Mouse (Mus musculus) spleen, postnatal 36 days (tissue): ENCODE results near the gene Dgke.
"Not testable (repeated sequence)": the region's sequence is repeated elsewhere in the genome, so short reads cannot be mapped to it uniquely, and the experiment has no call there.

ENCODE experiments used
- DNase-seq, 2 experiments: peaks; one replicate each; pipeline ENCODE4 v3.0.0; 2022; ENCODE audit warnings: low spot score in 2 of 2, mixed read lengths in 1 of 2

Gene Dgke

GRCm38 (mm10) chr11:89074783-89075413, 8.2 kb upstream of the Dgke start:
- DNase-seq, result no peak

GRCm38 (mm10) chr11:89073541-89073940, 6.9 kb upstream of the Dgke start, which contains the start of gene Gm525:
TSS of gene Gm525 (plus strand) at chr11:89073841.
- DNase-seq, result no peak

DNA sequence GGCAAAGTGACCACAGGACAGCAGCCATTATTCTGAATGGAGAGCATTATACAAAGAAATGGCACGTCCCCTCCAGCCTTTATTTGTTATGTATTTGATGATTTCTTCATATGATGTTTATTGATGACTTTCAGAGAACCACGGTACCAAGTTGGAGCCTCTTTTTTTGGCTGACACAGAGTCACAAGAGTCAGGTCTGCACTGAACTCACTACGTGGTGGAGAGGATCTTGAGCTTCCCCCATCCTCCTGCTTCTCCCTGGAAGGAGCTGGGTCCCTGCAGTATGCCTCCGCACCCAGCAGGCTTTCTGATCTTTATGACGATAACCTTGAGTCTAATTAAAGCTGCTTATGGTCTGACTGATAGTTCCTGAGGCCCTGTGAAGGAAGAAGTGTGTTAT, 4.9 kb upstream of the Dgke start:
- no peak for DNase-seq

GRCm38 (mm10) chr11:89069303-89069702, 2.7 kb upstream of the Dgke start:
- DNase-seq, result peak; percentile 62 to 73

DNA sequence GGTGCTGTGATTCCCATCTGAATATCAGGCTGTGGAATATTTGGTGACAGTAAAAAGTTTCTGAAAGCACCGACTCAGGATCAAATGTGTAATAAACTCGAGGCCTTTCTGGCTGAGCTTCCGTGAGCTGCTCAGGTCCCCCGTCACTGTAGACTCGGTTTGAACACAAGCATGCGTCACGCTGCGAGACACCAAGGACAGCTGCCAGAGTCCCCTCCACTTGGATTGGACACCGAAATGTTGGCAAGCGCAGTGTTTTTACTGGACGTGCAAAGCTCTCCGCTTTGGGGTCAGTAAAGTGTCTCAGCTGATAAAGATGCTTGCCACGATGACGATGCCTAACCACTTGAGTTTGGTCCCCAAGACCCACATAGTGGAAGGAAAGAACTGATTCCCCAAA, 2.0 kb upstream of the Dgke start:
- DNase-seq, result no peak

DNA sequence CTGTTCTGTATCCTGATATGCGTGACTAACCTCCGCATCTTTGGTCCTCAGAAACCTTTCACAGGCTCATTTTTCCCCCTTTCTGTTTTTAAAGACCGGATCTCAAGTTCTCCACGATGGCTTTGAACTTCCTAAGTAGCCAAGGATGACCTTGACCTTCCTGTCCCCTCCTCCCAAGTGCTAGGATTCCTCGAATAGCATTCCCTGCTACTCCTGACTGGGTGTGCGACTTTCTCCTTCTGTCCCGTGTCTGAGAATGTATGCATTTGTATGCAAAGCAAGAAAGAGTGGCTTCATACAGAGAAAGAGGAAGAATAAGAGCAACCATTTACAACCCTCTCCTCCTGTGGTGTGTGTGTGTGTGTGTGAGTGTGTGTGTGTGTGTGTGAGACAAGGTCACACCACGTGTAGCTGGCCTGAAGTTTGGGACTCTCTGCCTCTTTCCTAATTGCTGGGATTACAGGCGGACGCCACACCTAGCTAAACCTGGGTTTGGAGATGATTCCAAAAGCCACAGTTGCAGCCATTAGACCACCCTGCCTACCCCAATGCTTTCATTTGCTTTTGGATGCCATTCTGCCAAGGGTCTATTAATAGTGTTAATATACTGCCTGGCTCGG, 1.3 kb upstream of the Dgke start:
- no peak for DNase-seq

- DNase-seq, result no peak
Measured at GRCm38 (mm10) chr11:89067301-89067822, 712 bp upstream of the Dgke start.

DNA sequence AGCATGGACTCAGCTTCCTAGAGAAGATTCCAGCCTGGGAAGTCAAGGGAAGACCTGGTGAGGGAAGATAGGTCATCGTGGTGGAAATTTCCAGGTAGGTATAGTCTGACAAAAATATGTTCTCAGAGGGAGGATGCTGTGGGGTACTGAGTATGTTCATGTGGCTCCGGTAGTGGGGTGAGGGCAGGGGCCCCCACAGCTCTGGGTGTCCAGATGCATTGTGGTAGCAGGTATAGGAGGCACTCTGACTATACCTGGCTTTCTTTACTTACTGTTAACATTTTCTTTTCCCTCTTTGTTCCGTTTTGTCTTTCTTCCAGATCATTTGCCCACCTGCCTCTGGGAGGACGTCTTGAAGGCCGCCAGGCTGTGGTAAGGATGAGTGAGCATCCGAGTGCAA, 524 bp downstream of the Dgke start:
- DNase-seq, result no peak

DNA sequence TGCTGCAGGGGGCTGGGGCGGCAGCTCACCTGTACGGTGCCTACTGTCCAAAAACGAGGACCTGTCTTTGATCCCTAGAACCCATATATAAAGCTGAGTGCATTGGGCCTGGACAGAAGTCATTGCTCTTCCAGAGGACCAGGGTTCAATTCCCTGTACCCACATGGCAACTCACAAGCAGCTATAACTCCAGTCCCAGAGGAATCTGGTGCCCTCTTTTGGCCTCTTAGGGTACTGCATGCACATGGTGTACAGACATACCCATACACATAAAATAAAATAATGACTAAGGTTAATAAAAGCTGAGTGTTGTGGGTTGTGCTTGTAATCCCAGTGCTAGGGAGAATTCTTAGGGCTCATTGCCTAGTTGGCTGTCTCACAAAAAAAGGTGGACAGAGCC, 1.4 kb downstream of the Dgke start:
- no peak for DNase-seq

- DNase-seq, result no peak
Measured at GRCm38 (mm10) chr11:89064312-89064711, 2.3 kb downstream of the Dgke start.

DNA sequence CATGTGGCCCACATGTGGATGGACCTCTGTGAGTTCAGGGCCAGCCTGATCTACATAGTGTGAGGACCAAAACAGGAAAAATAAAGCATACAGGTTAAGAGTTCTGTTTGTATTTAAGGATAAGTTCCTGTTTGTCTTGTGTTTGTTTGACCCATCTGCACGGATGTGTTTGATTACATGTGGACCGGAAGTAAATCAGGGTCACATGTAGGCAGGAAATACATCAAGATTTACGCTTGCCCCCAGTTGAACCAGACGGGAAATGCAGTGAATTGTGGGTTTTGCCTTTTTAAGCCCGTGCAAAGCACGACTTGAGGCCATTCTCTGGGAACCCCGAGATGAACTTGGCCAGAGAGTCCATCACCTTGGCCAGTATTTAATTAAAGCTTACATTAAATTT, 5.3 kb downstream of the Dgke start:
- no peak for DNase-seq

- DNase-seq, result peak; percentile 92 to 93
Measured at GRCm38 (mm10) chr11:89060423-89061089, 6.1 kb downstream of the Dgke start.

GRCm38 (mm10) chr11:89059919-89060422, 6.7 kb downstream of the Dgke start:
- DNase-seq, result peak; percentile 30 to 52

GRCm38 (mm10) chr11:89058515-89059270, 8.0 kb downstream of the Dgke start:
- no peak for DNase-seq

GRCm38 (mm10) chr11:89055931-89056690, 10.5 kb downstream of the Dgke start:
- no peak for DNase-seq

GRCm38 (mm10) chr11:89051767-89052166, 14.9 kb downstream of the Dgke start:
- no peak for DNase-seq

DNA sequence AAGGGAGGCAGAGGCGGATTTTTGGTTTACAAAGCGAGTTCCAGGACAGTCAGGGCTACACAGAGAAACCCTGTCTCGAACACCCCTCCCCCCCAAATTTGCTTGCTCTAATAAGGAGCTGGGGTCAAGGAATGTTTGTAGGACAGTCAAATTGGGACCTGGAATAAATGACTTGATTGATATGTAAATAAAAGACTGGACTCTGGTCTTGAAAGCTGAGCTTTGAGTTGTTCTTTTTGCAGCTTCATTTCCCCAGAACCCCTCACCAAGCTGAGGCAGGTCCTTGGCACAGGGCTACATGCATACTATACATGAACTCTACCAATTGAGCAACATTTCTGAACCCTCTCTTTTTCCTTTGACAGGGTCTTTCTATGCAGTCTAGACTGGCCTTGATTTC, 20.6 kb downstream of the Dgke start:
- DNase-seq, result no peak

DNA sequence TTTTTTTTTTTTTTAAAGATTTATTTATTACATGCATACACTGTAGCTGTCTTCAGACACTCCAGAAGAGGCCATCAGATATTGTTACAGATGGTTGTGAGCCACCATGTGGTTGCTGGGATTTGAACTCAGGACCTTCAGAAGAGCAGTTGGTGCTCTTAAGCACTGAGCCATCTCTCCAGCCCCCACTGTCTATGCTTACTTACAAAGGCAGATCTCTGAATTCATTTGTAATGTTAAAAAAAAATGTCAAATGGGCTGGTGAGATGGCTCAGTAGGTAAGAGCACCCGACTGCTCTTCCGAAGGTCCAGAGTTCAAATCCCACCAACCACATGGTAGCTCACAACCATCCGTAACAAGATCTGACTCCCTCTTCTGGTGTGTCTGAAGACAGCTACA, 21.1 kb downstream of the Dgke start:
- not testable (repeated sequence) for DNase-seq

GRCm38 (mm10) chr11:89043046-89043445, 23.6 kb downstream of the Dgke start:
- DNase-seq, result no peak

DNA sequence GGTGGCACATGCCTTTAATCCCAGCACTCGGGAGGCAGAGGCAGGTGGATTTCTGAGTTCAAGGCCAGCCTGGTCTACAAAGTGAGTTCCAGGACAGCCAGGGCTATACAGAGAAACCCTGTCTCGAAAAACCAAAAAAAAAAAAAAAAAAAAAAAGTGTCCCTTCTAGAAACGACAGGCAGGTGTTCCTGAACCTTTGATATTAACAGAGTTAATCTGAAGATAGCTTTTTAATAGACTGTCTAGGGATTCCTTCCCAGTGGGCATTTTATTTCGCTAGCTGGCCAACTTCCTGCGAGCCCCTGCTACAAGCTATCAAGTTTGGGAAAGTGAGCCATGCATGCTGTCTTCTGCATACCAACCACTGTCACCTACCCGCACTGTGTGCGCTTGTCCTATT, 25.6 kb downstream of the Dgke start:
- not testable (repeated sequence) for DNase-seq

GRCm38 (mm10) chr11:89039325-89039724, 27.3 kb downstream of the Dgke start:
- DNase-seq, result peak; percentile 70 to 74
